Mouse (Mus musculus): Measurements from ENCODE around the gene Dusp7. TPM values are rescaled to one million over a fixed set of nuclear protein-coding genes. Genes with fewer than 3 reads are reported as not detected.

The Dusp7 gene
- polyA plus RNA-seq, 1 experiment, result 63.0 TPM

GRCm38 (mm10) chr9:106421865-106422160, 53.4 kb downstream of the Dusp7 start:
- Histone ChIP-seq H3K4me3 (ENCODE audit: insufficient read depth, low read length) (no peak overlapping the region), H3K4me1 (ENCODE audit: control insufficient read depth, insufficient read depth, low read length) (peaks cover 14% of the 10 kb centered on the region), H3K27ac (ENCODE audit: insufficient read depth, low read length) (no peak overlapping the region)
- TF ChIP-seq CTCF (IDR thresholded peaks at IDR 0.05; ENCODE audit: borderline replicate concordance, insufficient read depth, low read length), result peak; percentile 87; the same call in 1 of the 2 replicates
- TF ChIP-seq POLR2A (IDR thresholded peaks at IDR 0.05; ENCODE audit: low read depth, low read length), result no peak

Other genes starting within 250 kb of the Dusp7 start
- gene Glyctk, start 210.5 kb upstream of the Dusp7 start, polyA plus RNA-seq (2011; ENCODE audit: insufficient read length, low read depth, missing spikeins), result 1.2 and 2.0 TPM in 2 replicates
- 94.0 and 120 TPM in 2 replicates for gene Wdr82, start 197.7 kb upstream of the Dusp7 start, polyA plus RNA-seq (2011; ENCODE audit: insufficient read length, low read depth, missing spikeins)
- 30.9 and 31.7 TPM in 2 replicates for gene Ppm1m, start 168.9 kb upstream of the Dusp7 start, polyA plus RNA-seq (2011; ENCODE audit: insufficient read length, low read depth, missing spikeins)
- gene Twf2, start 165.5 kb upstream of the Dusp7 start, polyA plus RNA-seq (2011; ENCODE audit: insufficient read length, low read depth, missing spikeins), result 16.7 and 17.6 TPM in 2 replicates
- gene Tlr9, start 146.0 kb upstream of the Dusp7 start, polyA plus RNA-seq (2011; ENCODE audit: insufficient read length, low read depth, missing spikeins), result not detected in 2 replicates
- 54.2 and 54.7 TPM in 2 replicates for gene Alas1, start 120.0 kb upstream of the Dusp7 start, polyA plus RNA-seq (2011; ENCODE audit: insufficient read length, low read depth, missing spikeins)
- gene Poc1a, start 87.6 kb upstream of the Dusp7 start, polyA plus RNA-seq (2011; ENCODE audit: insufficient read length, low read depth, missing spikeins), result 9.4 and 12.0 TPM in 2 replicates
- gene Rpl29, start 60.8 kb downstream of the Dusp7 start, polyA plus RNA-seq (2011; ENCODE audit: insufficient read length, low read depth, missing spikeins), result 346 and 369 TPM in 2 replicates
- gene Acy1, start 69.7 kb downstream of the Dusp7 start, polyA plus RNA-seq (2011; ENCODE audit: insufficient read length, low read depth, missing spikeins), result 14.9 and 16.0 TPM in 2 replicates
- 16.4 and 16.8 TPM in 2 replicates for gene Abhd14b, start 78.8 kb downstream of the Dusp7 start, polyA plus RNA-seq (2011; ENCODE audit: insufficient read length, low read depth, missing spikeins)
- 29.7 and 31.3 TPM in 2 replicates for gene Abhd14a, start 79.0 kb downstream of the Dusp7 start, polyA plus RNA-seq (2011; ENCODE audit: insufficient read length, low read depth, missing spikeins)
- gene Pcbp4, start 84.7 kb downstream of the Dusp7 start, polyA plus RNA-seq (2011; ENCODE audit: insufficient read length, low read depth, missing spikeins), result 115 and 119 TPM in 2 replicates
- not detected in 2 replicates for gene Gpr62, start 97.3 kb downstream of the Dusp7 start, polyA plus RNA-seq (2011; ENCODE audit: insufficient read length, low read depth, missing spikeins)
- gene Rrp9, start 107.3 kb downstream of the Dusp7 start, polyA plus RNA-seq (2011; ENCODE audit: insufficient read length, low read depth, missing spikeins), result 28.0 and 34.8 TPM in 2 replicates
- 99.0 and 131 TPM in 2 replicates for gene Parp3, start 108.3 kb downstream of the Dusp7 start, polyA plus RNA-seq (2011; ENCODE audit: insufficient read length, low read depth, missing spikeins)
- gene Iqcf1, start 131.3 kb downstream of the Dusp7 start, polyA plus RNA-seq (2011; ENCODE audit: insufficient read length, low read depth, missing spikeins), result not detected in 2 replicates
- gene Iqcf5, start 145.9 kb downstream of the Dusp7 start, polyA plus RNA-seq (2011; ENCODE audit: insufficient read length, low read depth, missing spikeins), result not detected in 2 replicates
- not detected in 2 replicates for gene Iqcf3, start 193.0 kb downstream of the Dusp7 start, polyA plus RNA-seq (2011; ENCODE audit: insufficient read length, low read depth, missing spikeins)
- not detected in 2 replicates for gene Iqcf4, start 202.4 kb downstream of the Dusp7 start, polyA plus RNA-seq (2011; ENCODE audit: insufficient read length, low read depth, missing spikeins)